Mouse (Mus musculus) frontal cortex, adult 2 months (tissue): ENCODE data around the gene Mpv17l. TPM values are rescaled to one million over a fixed set of nuclear protein-coding genes. Genes with fewer than 3 reads are reported as not detected.

Experiments
- polyA plus RNA-seq: library from polyadenylated mRNA; depleted of rRNA; stranded (reverse); fragments of >200 nt; gene quantifications from 2 replicates; pipeline ENCODE4 v1.2.3, GENCODE M21; 2012; rRNA removed

Mpv17l gene
- polyA plus RNA-seq, 1 experiment = 45.7 TPM

Other genes with a start within 250 kb of the Mpv17l start
- 26.8 and 27.0 TPM in 2 replicates for gene Parn, start 235.0 kb upstream of the Mpv17l start, polyA plus RNA-seq
- gene Bfar, start 231.3 kb upstream of the Mpv17l start, polyA plus RNA-seq = 38.1 and 44.1 TPM in 2 replicates
- gene 3110001I22Rik, start 231.2 kb upstream of the Mpv17l start, polyA plus RNA-seq = 2.0 and 2.3 TPM in 2 replicates
- gene Pla2g10, start 172.2 kb upstream of the Mpv17l start, polyA plus RNA-seq = not detected in 2 replicates
- gene Rrn3, start 122.5 kb upstream of the Mpv17l start, polyA plus RNA-seq = 31.8 and 33.0 TPM in 2 replicates
- 97.1 and 115 TPM in 2 replicates for gene Ntan1, start 84.3 kb upstream of the Mpv17l start, polyA plus RNA-seq
- gene Pdxdc1, start within 50 bp of the Mpv17l start, polyA plus RNA-seq = 71.9 and 72.0 TPM in 2 replicates
- gene 2900011O08Rik, start 83.4 kb downstream of the Mpv17l start, polyA plus RNA-seq = 200 and 209 TPM in 2 replicates
- 1.6 and 2.0 TPM in 2 replicates for gene Ifitm7, start 83.7 kb downstream of the Mpv17l start, polyA plus RNA-seq